Mouse (Mus musculus): ENCODE measurements around the gene Kcnab2. TPM values are rescaled to one million over a fixed set of nuclear protein-coding genes. Genes with fewer than 3 reads are reported as not detected.

Gene Kcnab2
- total and polyA plus RNA-seq, 3 experiments = 1.6 to 3.5 (median 2.3) TPM

- Histone ChIP-seq H3K4me1 (ENCODE audit: control insufficient read depth, insufficient read depth, low read length) (no peaks in the 10 kb centered on the region), H3K27me3 (ENCODE audit: control insufficient read depth, insufficient read depth, low read length) (no peaks in the 10 kb centered on the region), H3K36me3 (ENCODE audit: control insufficient read depth, insufficient read depth, low read length) (no peaks in the 10 kb centered on the region), H3K4me3 (no peak overlapping the region), H3K9ac (ENCODE audit: low read depth, low read length) (no peak overlapping the region), H3K27ac (no peak overlapping the region), H3K79me2 (replicated peaks; ENCODE audit: control insufficient read depth, insufficient read depth, low read length) (no peaks in the 10 kb centered on the region)
- intact Hi-C loops (cut with DNase I) = no loop called here
- no peak for TF ChIP-seq CTCF (IDR thresholded peaks at IDR 0.05)
- no peak for TF ChIP-seq EP300 (IDR thresholded peaks at IDR 0.05; ENCODE audit: insufficient read depth, low read depth, low read length)
- no peak for TF ChIP-seq POLR2A (IDR thresholded peaks at IDR 0.05; ENCODE audit: insufficient read depth, low read depth, low read length)
- 79% methylated on average over 12 of the region's 12 CpGs for WGBS
- DNase-seq = no peak
Observed at GRCm38 (mm10) chr4:152462516-152462915, 15.2 kb downstream of the Kcnab2 start.

DNA sequence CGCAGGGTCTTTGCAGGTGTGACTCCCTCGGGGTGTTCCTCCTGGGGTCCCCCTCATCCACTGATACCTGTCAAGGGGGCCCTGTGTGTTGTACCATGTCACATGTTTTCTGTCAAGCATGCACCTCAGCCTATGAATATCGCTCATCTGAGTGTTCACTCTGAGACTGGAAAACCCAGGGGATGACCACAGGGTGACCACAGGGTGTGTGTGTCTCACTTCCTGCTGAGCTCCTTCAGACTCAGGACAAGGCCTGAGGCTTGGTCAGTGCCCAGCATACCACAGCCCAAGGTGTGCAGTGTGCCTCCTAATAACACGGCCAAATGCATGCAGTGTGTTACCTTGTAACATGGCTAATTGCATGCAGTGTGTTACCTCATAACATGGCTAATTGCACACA lies 20.0 kb downstream of the Kcnab2 start:
- no peak for DNase-seq
- Histone ChIP-seq H3K4me1 (ENCODE audit: control insufficient read depth, insufficient read depth, low read length) (no peaks in the 10 kb centered on the region), H3K27me3 (ENCODE audit: control insufficient read depth, insufficient read depth, low read length) (no peaks in the 10 kb centered on the region), H3K27ac (no peak overlapping the region), H3K4me3 (no peak overlapping the region), H3K9ac (ENCODE audit: low read depth, low read length) (no peak overlapping the region), H3K79me2 (replicated peaks; ENCODE audit: control insufficient read depth, insufficient read depth, low read length) (no peaks in the 10 kb centered on the region), H3K36me3 (ENCODE audit: control insufficient read depth, insufficient read depth, low read length) (no peaks in the 10 kb centered on the region)
- intact Hi-C loops (cut with DNase I) = no loop called here
- WGBS = 83% methylated on average over 4 of the region's 4 CpGs
- no peak for TF ChIP-seq EP300 (IDR thresholded peaks at IDR 0.05; ENCODE audit: insufficient read depth, low read depth, low read length)
- no peak for TF ChIP-seq CTCF (IDR thresholded peaks at IDR 0.05)
- no peak for TF ChIP-seq POLR2A (IDR thresholded peaks at IDR 0.05; ENCODE audit: insufficient read depth, low read depth, low read length)

- WGBS = 49% methylated on average over 18 of the region's 18 CpGs
- no peak overlapping the region for H3K27ac ChIP-seq
- intact Hi-C loops (cut with DNase I) = no loop called here
- no peak for DNase-seq
- H3K9ac ChIP-seq (ENCODE audit: low read depth, low read length) = no peak overlapping the region
- no peaks in the 10 kb centered on the region for H3K27me3 ChIP-seq (ENCODE audit: control insufficient read depth, insufficient read depth, low read length)
- TF ChIP-seq EP300 (IDR thresholded peaks at IDR 0.05; ENCODE audit: insufficient read depth, low read depth, low read length) = no peak
- no peak for TF ChIP-seq POLR2A (IDR thresholded peaks at IDR 0.05; ENCODE audit: insufficient read depth, low read depth, low read length)
- no peak for TF ChIP-seq CTCF (IDR thresholded peaks at IDR 0.05)
- no peaks in the 10 kb centered on the region for H3K4me1 ChIP-seq (ENCODE audit: control insufficient read depth, insufficient read depth, low read length)
- H3K79me2 ChIP-seq (replicated peaks; ENCODE audit: control insufficient read depth, insufficient read depth, low read length) = no peaks in the 10 kb centered on the region
- no peak overlapping the region for H3K4me3 ChIP-seq
- H3K36me3 ChIP-seq (ENCODE audit: control insufficient read depth, insufficient read depth, low read length) = no peaks in the 10 kb centered on the region
Observed at GRCm38 (mm10) chr4:152456609-152457008, 21.1 kb downstream of the Kcnab2 start.

GRCm38 (mm10) chr4:152454153-152454552 lies 23.5 kb downstream of the Kcnab2 start:
- intact Hi-C loops (cut with DNase I) = no loop called here
- H3K27me3 ChIP-seq (ENCODE audit: control insufficient read depth, insufficient read depth, low read length) = no peaks in the 10 kb centered on the region
- H3K9ac ChIP-seq (ENCODE audit: low read depth, low read length) = no peak overlapping the region
- no peak for DNase-seq
- 89% methylated on average over 12 of the region's 12 CpGs for WGBS
- no peaks in the 10 kb centered on the region for H3K79me2 ChIP-seq (replicated peaks; ENCODE audit: control insufficient read depth, insufficient read depth, low read length)
- no peaks in the 10 kb centered on the region for H3K4me1 ChIP-seq (ENCODE audit: control insufficient read depth, insufficient read depth, low read length)
- H3K27ac ChIP-seq = no peak overlapping the region
- H3K4me3 ChIP-seq = no peak overlapping the region
- no peaks in the 10 kb centered on the region for H3K36me3 ChIP-seq (ENCODE audit: control insufficient read depth, insufficient read depth, low read length)
- TF ChIP-seq POLR2A (IDR thresholded peaks at IDR 0.05; ENCODE audit: insufficient read depth, low read depth, low read length) (no peak), EP300 (IDR thresholded peaks at IDR 0.05; ENCODE audit: insufficient read depth, low read depth, low read length) (no peak), CTCF (IDR thresholded peaks at IDR 0.05) (no peak)

- WGBS = 55% methylated on average over 10 of the region's 10 CpGs
- no peaks in the 10 kb centered on the region for H3K36me3 ChIP-seq (ENCODE audit: control insufficient read depth, insufficient read depth, low read length)
- H3K27ac ChIP-seq = no peak overlapping the region
- H3K79me2 ChIP-seq (replicated peaks; ENCODE audit: control insufficient read depth, insufficient read depth, low read length) = no peaks in the 10 kb centered on the region
- H3K4me3 ChIP-seq = no peak overlapping the region
- no peak overlapping the region for H3K9ac ChIP-seq (ENCODE audit: low read depth, low read length)
- no peak for DNase-seq
- TF ChIP-seq POLR2A (IDR thresholded peaks at IDR 0.05; ENCODE audit: insufficient read depth, low read depth, low read length) (no peak), CTCF (IDR thresholded peaks at IDR 0.05) (no peak), EP300 (IDR thresholded peaks at IDR 0.05; ENCODE audit: insufficient read depth, low read depth, low read length) (no peak)
- intact Hi-C loops (cut with DNase I) = no loop called here
- no peaks in the 10 kb centered on the region for H3K27me3 ChIP-seq (ENCODE audit: control insufficient read depth, insufficient read depth, low read length)
- no peaks in the 10 kb centered on the region for H3K4me1 ChIP-seq (ENCODE audit: control insufficient read depth, insufficient read depth, low read length)
Observed at GRCm38 (mm10) chr4:152453079-152453478, 24.6 kb downstream of the Kcnab2 start.

GRCm38 (mm10) chr4:152451371-152451770 lies 26.3 kb downstream of the Kcnab2 start:
- DNase-seq = no peak
- Histone ChIP-seq H3K4me3 (no peak overlapping the region), H3K79me2 (replicated peaks; ENCODE audit: control insufficient read depth, insufficient read depth, low read length) (no peaks in the 10 kb centered on the region), H3K4me1 (ENCODE audit: control insufficient read depth, insufficient read depth, low read length) (no peaks in the 10 kb centered on the region), H3K27me3 (ENCODE audit: control insufficient read depth, insufficient read depth, low read length) (no peaks in the 10 kb centered on the region), H3K36me3 (ENCODE audit: control insufficient read depth, insufficient read depth, low read length) (no peaks in the 10 kb centered on the region), H3K9ac (ENCODE audit: low read depth, low read length) (no peak overlapping the region), H3K27ac (no peak overlapping the region)
- no peak for TF ChIP-seq EP300 (IDR thresholded peaks at IDR 0.05; ENCODE audit: insufficient read depth, low read depth, low read length)
- TF ChIP-seq POLR2A (IDR thresholded peaks at IDR 0.05; ENCODE audit: insufficient read depth, low read depth, low read length) = no peak
- TF ChIP-seq CTCF (IDR thresholded peaks at IDR 0.05) = no peak
- intact Hi-C loops (cut with DNase I) = no loop called here
- 73% methylated on average over 6 of the region's 6 CpGs for WGBS
